Mouse (Mus musculus): ENCODE results near the gene Ddx21. TPM values are rescaled to one million over a fixed set of nuclear protein-coding genes. Genes with fewer than 3 reads are reported as not detected.
"Not testable (repeated sequence)": the region's sequence is repeated elsewhere in the genome, so short reads cannot be mapped to it uniquely, and the experiment has no call there.

Gene Ddx21
- polyA plus RNA-seq, 1 experiment from 2014 or later = 15.7 TPM

- ATAC-seq (replicated peaks; ENCODE audit: low FRiP score, low read depth) (peak; percentile 84), DNase-seq (ENCODE audit: low spot score) (no peak)
These were observed 276 bp downstream of the Ddx21 start for GRCm38 (mm10) chr10:62601833-62602176.

DNA sequence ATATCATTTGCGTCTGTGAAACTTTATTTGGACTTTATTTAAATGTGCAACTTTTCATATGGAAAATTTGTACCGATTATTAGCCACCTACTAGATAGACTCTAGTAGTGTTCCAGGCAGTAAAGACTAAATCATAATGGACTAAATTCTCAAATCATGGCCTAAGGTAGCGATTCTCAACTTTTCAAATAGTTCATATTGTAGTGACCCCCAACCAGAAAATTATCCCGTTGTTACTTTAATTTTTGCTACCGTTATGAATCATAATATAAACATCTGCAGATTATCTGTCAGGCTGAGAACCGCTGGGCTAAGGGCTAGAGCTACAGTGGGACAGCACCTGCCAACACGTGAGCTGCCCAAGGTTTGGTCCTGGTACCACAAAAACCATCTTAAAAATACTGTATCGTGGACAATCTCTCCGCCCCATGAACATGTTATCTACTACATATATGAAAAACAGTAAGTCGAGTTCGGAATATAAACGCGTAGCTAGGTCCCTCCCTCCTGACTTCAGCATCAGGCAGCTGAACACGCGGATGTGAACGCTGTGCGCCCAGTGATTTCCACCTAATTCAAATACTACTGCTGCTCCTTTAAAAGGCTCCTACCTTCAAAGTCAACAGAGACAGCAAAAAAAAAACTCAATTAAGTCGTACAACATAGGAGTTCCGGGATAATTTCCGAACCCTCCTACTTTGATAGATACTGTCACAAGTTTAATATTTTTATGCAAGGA, 859 bp downstream of the Ddx21 start:
- Histone ChIP-seq H3K9ac (ENCODE audit: low read depth, low read length) (peak overlapping the region; percentile 74), H3K27me3 (ENCODE audit: insufficient read depth, low read length) (no peaks in the 10 kb centered on the region), H3K36me3 (ENCODE audit: insufficient read depth, low read length) (peaks cover 10% of the 10 kb centered on the region; the same call in 1 of the 2 replicates), H3K9me3 (replicated peaks; ENCODE audit: low read length) (no peaks in the 10 kb centered on the region), H3K4me1 (replicated peaks; ENCODE audit: insufficient read depth, low read length) (peaks cover 6% of the 10 kb centered on the region; the same call in 1 of the 2 replicates), H3K27ac (0 out of 2 replicates have a peak overlapping the region, but pooled peaks have one; percentile 87), H3K4me3 (replicated peaks; ENCODE audit: low read depth, low read length) (peak overlapping the region; percentile 79), H3K4me2 (ENCODE audit: low read length) (peak overlapping the region; percentile 95)
- ATAC-seq (replicated peaks; ENCODE audit: low FRiP score, low read depth) (no peak), DNase-seq (ENCODE audit: low spot score) (peak; percentile 35)
- TF ChIP-seq CTCF (IDR thresholded peaks at IDR 0.05; ENCODE audit: low read depth) = no peak
- WGBS = 10% methylated on average over 20 of the region's 20 CpGs

More at GRCm38 (mm10) chr10:62601833-62602176, 276 bp downstream of the Ddx21 start:
- Histone ChIP-seq H3K36me3 (ENCODE audit: insufficient read depth, low read length) (peaks cover 10% of the 10 kb centered on the region; the same call in 1 of the 2 replicates), H3K9ac (ENCODE audit: low read depth, low read length) (peak overlapping the region; percentile 74), H3K9me3 (replicated peaks; ENCODE audit: low read length) (no peaks in the 10 kb centered on the region), H3K4me3 (replicated peaks; ENCODE audit: low read depth, low read length) (peak overlapping the region; percentile 79), H3K4me1 (replicated peaks; ENCODE audit: insufficient read depth, low read length) (peaks cover 6% of the 10 kb centered on the region; the same call in 1 of the 2 replicates), H3K27me3 (ENCODE audit: insufficient read depth, low read length) (no peaks in the 10 kb centered on the region), H3K27ac (peak overlapping the region; percentile 87), H3K4me2 (ENCODE audit: low read length) (peak overlapping the region; percentile 95)
- TF ChIP-seq CTCF (IDR thresholded peaks at IDR 0.05; ENCODE audit: low read depth) = no peak
- WGBS = under 1% methylated on average over 23 of the region's 23 CpGs

- H3K27ac ChIP-seq = no peak overlapping the region
- H3K9ac ChIP-seq (ENCODE audit: low read depth, low read length) = no peak overlapping the region
- no peak overlapping the region for H3K4me3 ChIP-seq (replicated peaks; ENCODE audit: low read depth, low read length)
- TF ChIP-seq CTCF (IDR thresholded peaks at IDR 0.05; ENCODE audit: low read depth) = no peak
- H3K4me1 ChIP-seq (replicated peaks; ENCODE audit: insufficient read depth, low read length) = peaks cover 6% of the 10 kb centered on the region; the same call in 1 of the 2 replicates
- H3K27me3 ChIP-seq (ENCODE audit: insufficient read depth, low read length) = no peaks in the 10 kb centered on the region
- peaks cover 12% of the 10 kb centered on the region; the same call in 1 of the 2 replicates for H3K36me3 ChIP-seq (ENCODE audit: insufficient read depth, low read length)
- DNase-seq (ENCODE audit: low spot score) (no peak), ATAC-seq (replicated peaks; ENCODE audit: low FRiP score, low read depth) (no peak)
- no peaks in the 10 kb centered on the region for H3K9me3 ChIP-seq (replicated peaks; ENCODE audit: low read length)
- 84% methylated on average over 6 of the region's 6 CpGs for WGBS
- no peak overlapping the region for H3K4me2 ChIP-seq (ENCODE audit: low read length)
These were observed 2.0 kb downstream of the Ddx21 start for GRCm38 (mm10) chr10:62600056-62600455.

DNA sequence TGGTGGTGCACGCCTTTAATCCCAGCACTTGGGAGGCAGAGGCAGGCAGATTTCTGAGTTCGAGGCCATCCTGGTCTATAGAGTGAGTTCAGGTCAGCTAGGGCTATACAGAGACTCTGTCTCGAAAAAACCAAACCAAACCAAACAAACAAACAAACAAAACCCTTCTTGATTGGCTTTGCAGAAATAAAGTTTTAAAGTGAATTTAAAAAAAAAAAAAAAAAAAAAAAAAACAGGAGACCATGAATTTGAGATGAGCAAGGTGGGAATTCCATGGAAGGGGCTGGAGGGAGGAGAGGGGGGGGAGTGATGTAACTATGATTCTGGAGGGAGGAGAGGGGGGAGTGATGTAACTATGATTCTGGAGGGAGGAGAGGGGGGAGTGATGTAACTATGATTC, 2.8 kb downstream of the Ddx21 start:
- H3K27me3 ChIP-seq (ENCODE audit: insufficient read depth, low read length); ATAC-seq (replicated peaks; ENCODE audit: low FRiP score, low read depth); DNase-seq (ENCODE audit: low spot score); H3K4me2 ChIP-seq (ENCODE audit: low read length); H3K27ac ChIP-seq; H3K4me1 ChIP-seq (replicated peaks; ENCODE audit: insufficient read depth, low read length); H3K9ac ChIP-seq (ENCODE audit: low read depth, low read length); H3K4me3 ChIP-seq (replicated peaks; ENCODE audit: low read depth, low read length); H3K9me3 ChIP-seq (replicated peaks; ENCODE audit: low read length): not testable (repeated sequence)
- 95% methylated on average over 3 of the region's 3 CpGs for WGBS
- peaks cover 16% of the 10 kb centered on the region; the same call in 1 of the 2 replicates for H3K36me3 ChIP-seq (ENCODE audit: insufficient read depth, low read length)

DNA sequence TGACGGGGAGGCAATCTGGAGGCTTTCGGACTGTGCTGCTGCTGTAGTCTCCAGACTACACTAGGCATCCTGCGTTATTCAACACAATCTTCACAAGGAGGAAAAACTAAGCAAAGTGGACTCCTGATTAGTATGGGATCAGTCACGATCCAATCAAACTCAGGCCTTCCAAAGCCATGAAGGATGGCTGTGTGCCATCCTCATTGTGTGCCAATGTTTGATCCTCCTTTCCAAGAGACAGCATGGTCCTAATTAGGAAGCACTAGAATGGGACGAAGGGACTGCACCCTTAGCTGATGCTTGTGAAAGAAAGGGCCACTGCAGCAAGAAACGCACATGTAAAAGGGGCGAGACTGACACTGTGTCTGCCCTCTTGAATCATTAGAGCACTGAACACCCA, 9.6 kb downstream of the Ddx21 start:
- no peak for DNase-seq (ENCODE audit: low spot score)
- Histone ChIP-seq H3K4me2 (ENCODE audit: low read length) (no peak overlapping the region), H3K4me1 (replicated peaks; ENCODE audit: insufficient read depth, low read length) (no peaks in the 10 kb centered on the region), H3K27me3 (ENCODE audit: insufficient read depth, low read length) (no peaks in the 10 kb centered on the region), H3K36me3 (ENCODE audit: insufficient read depth, low read length) (peaks cover 50% of the 10 kb centered on the region), H3K27ac (no peak overlapping the region), H3K4me3 (replicated peaks; ENCODE audit: low read depth, low read length) (no peak overlapping the region), H3K9ac (ENCODE audit: low read depth, low read length) (no peak overlapping the region), H3K9me3 (replicated peaks; ENCODE audit: low read length) (no peaks in the 10 kb centered on the region)
- ATAC-seq (replicated peaks; ENCODE audit: low FRiP score, low read depth) = no peak
- 90% methylated on average over 7 of the region's 7 CpGs for WGBS
- no peak for TF ChIP-seq CTCF (IDR thresholded peaks at IDR 0.05; ENCODE audit: low read depth)

DNA sequence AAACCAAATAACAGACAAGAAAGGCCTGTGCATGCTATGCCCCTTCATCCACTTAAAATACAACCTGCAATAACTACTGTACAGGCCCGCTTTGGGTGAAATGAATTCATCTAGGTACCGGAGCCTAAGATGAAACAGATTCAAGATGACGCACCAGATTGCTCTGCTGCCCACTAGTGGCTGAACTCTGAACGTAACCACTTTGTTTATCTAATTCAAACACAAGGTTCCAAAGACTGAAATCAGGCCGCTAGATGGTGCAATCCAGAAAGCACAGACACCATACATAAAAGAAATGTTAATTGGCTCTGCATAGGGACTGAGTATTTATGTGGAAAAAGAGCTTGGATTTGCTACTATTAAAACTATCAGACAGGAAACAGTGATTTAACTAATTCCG, 11.9 kb downstream of the Ddx21 start:
- no peak; the same call in 1 of the 2 replicates for ATAC-seq (replicated peaks; ENCODE audit: low FRiP score, low read depth)
- peak; percentile 96 for DNase-seq (ENCODE audit: low spot score)
- no peaks in the 10 kb centered on the region for H3K27me3 ChIP-seq (ENCODE audit: insufficient read depth, low read length)
- no peaks in the 10 kb centered on the region for H3K4me1 ChIP-seq (replicated peaks; ENCODE audit: insufficient read depth, low read length)
- TF ChIP-seq CTCF (IDR thresholded peaks at IDR 0.05; ENCODE audit: low read depth) = peak; percentile 98
- peaks cover 63% of the 10 kb centered on the region for H3K36me3 ChIP-seq (ENCODE audit: insufficient read depth, low read length)
- H3K9ac ChIP-seq (ENCODE audit: low read depth, low read length) = no peak overlapping the region
- H3K4me2 ChIP-seq (ENCODE audit: low read length) = no peak overlapping the region
- H3K27ac ChIP-seq = no peak overlapping the region
- no peaks in the 10 kb centered on the region for H3K9me3 ChIP-seq (replicated peaks; ENCODE audit: low read length)
- 33% methylated on average over 6 of the region's 6 CpGs for WGBS
- no peak overlapping the region for H3K4me3 ChIP-seq (replicated peaks; ENCODE audit: low read depth, low read length)

All from kidney, postnatal 0 days (tissue).